Mouse (Mus musculus) gastrocnemius, postnatal 36 days (tissue): ENCODE measurements around the gene Trappc6a. TPM values are rescaled to one million over a fixed set of nuclear protein-coding genes. Genes with fewer than 3 reads are reported as not detected.
A peak's percentile ranks its signal among the peaks of the same experiment; 100 is the strongest.

ENCODE experiments used
- DNase-seq, 2 experiments: peaks; one replicate each; pipeline ENCODE4 v3.0.0; 2022
- intact Hi-C: fragments of 180-260 bp; cut with DNase I; formaldehyde crosslinking; loops from one replicate; pipeline ENCODE4 v1.15.1; 2025
- total RNA-seq, 2 experiments: library from RNA; stranded (reverse); gene quantifications; 2 replicates each; pipeline ENCODE4 v1.2.3; 2021

Gene Trappc6a
- total RNA-seq, 2 experiments from 2014 or later, result 6.4 to 8.8 TPM

DNA sequence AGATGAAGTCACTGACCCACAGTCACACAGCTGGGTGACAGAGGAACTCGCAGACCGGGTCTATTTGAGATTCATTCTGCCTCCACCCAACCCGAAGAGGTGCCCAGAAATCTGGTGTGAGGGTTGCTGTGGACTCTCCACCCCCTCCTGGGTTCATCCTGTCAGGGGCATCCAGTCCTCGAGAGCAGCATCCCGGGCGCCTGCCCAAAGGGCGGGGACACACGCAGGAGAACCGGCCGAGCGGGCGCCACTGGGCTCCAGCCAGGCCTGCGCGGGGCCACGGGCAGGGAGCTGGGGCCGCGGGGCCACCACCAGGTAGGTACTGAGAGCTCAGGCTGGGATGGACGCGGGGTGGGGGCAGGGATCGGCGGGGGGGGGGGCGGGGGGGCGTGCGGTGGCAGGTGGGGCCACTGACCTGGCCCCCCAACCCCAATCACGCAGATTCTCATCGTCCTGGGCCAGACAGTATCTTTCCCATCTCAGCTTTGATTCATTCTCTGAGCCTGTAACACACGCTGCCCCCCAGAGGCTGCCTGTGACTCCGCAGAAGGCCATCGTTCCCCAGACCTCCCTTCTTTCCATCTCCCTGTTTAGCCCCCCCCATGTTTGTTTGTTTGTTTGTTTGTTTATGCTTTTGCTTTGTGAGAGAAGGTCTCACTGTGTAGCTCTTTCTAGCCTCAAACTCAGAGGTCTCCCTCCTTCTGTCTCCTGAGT lies 9.6 kb downstream of the Trappc6a start, which contains the start of gene Nkpd1:
Gene Nkpd1 (plus strand): TSS at position 187 of the 714 bp plus-strand sequence.
- intact Hi-C loops, result loop anchor here (5.0 kb wide), 2 partner anchors 76 to 111 kb away; no protein-coding TSS in a partner anchor
- DNase-seq, result no peak

DNA sequence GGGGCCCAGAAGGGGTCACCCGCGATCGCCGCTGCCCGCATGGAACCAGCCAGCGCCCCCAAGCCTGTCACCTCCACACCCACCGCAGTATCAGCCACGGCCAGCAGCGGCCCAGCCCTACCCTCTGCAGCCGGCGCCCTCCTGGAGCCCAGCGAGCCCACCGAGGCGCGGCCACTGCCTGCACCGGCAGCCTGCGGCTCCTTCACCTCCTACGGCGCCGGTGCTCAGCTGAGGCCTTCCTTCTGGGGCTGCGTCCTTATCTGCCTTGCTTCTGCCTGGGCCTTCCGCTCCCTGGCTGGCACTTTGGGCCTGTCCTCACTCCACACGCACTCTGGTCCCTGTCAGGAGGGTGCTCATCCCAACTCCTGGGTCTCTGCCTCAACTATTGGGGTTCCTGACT lies 11.8 kb downstream of the Trappc6a start:
- intact Hi-C loops, result loop anchor here (5.0 kb wide), 1 partner anchor 52 kb away; no protein-coding TSS in a partner anchor
- no peak for DNase-seq

DNA sequence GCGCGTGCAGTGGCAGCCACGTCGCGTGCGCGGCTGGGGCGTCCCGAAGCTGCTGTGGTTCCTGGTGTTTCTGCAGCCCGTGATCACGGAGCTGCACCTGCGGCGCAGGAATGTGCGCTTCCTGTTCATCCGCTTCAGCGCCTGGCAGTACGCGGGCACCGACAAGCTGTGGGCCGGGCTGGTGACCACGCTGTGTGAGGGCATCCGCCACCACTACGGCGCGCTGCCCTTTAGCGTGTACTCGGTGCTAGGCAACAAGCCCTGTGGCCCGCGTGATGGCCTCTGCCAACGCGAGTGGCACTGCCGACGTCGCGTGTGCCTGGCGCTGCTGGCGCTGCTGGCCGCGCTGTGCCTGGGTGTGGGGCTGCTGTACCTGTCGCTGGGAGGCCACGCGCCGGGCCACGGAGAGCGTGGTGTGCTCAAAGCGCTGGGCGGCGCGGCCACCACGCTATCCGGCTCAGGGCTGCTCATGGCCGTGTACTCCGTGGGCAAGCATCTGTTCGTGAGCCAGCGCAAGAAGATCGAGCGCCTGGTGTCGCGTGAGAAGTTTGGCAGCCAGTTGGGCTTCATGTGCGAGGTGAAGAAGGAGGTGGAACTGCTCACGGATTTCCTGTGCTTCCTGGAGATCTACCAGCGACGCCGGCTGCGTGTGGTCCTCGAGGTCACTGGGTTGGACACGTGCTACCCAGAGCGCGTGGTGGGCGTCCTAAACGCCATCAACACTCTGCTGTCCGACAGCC lies 15.0 kb downstream of the Trappc6a start:
- DNase-seq, result no peak
- intact Hi-C loops, result loop anchor here (5.0 kb wide), 1 partner anchor 49 kb away; no protein-coding TSS in a partner anchor

DNA sequence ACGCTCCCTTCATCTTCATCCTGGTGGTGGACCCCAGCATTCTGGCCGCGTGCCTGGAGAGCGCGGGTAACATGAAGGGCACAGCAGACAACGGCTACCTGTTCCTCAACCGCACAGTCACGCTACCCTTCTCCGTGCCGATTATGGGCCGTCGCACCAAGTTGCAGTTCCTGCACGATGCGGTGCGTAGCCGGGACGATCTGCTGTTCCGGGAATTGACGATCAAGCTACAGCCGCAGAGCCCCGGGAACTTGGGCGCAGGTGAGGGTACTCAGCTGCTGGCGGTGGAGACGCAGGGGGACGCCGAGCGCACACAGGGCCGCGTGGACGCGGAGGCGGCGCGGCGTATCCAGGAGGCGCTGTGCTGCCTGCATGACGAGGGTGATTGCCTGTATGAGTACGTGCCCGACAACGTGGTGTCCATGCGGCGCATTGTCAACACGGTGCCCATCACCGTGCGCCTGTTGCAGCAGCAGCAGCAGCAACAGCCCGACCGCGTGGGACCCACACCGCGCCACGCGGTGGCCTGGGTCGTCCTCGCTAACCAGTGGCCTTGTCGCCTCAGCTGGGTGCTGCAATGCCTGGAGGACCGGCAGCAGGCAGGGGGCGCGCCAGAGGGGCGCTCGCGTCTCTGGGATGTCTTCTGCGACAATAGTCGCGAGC lies 15.7 kb downstream of the Trappc6a start:
- DNase-seq, result peak; percentile 29 to 40
- intact Hi-C loops, result loop anchor here (5.0 kb wide), 1 partner anchor 48 kb away; no protein-coding TSS in a partner anchor

DNA sequence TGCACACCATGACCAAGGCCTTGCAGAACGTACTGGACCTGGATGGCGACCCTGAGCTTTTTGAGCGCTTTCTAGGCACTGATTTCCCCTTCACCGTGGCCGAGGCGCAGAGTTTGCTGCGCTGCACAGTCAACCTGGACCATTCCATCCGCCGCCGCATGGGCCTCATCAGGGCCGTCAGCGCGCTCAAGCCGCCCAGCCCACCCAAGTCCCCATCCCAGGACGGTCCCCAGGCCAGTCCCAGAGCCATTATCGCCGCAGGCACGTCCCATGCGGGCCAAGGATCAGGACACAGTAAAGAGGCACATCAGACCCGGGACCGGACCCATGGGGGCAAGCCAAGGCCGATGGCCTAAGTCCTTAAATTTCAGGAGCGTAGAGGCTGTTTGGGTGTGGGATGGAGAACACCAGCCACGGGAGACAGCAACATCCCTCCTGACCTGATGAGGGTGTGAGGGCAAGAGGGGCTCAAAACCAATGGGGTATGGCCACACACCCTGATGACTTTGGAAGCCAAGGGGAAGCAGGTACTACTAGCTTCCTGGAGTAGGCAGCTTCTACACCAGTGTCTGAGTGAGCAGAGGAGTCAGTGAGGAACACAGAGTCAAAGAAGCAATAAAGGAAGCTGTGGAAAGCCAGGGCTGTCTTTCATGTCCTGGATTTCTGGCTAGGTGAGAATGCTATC lies 16.4 kb downstream of the Trappc6a start:
- intact Hi-C loops, result loop anchor here (5.0 kb wide), 1 partner anchor 48 kb away; no protein-coding TSS in a partner anchor
- no peak for DNase-seq

DNA sequence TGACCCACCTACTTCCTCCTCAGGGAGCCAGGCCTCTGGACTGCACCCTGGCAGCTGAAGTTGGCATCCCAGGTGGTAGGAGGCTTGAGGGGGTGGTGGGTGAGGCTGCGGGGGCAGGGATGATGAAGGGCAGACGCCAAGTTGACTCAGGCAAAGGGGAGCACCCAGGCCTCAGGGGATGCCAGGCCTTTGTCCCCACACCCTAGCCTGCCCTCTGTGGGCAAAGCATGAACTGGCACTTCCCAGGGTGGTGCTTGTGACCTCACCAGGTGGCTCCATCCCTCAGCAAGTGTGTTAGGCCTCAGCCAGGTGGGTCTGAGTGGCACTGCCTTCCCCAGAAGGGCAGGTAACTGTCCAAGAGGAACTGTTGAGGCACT lies 16.9 kb downstream of the Trappc6a start:
- intact Hi-C loops, result no loop called here
- DNase-seq, result no peak

DNA sequence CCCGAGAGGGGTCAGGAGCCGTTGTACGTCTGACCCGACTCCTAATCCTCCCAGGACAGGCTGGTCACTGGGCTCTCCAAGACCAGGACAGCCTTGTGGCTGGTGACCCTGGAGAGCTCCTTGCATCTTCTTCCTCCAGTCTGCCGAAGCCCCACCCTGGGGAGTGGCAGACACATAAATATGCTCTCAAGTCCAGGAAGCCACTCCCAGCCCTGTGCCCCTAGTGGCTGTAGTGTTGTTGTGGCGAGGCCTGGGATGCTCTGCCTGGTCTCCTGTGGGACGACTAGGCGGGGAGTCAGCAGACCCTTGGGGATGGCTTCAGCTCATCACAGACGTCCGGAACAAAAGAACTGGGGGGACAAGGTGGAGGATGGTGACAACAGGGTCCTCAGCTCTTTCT lies 22.9 kb downstream of the Trappc6a start:
- intact Hi-C loops, result no loop called here
- no peak for DNase-seq

DNA sequence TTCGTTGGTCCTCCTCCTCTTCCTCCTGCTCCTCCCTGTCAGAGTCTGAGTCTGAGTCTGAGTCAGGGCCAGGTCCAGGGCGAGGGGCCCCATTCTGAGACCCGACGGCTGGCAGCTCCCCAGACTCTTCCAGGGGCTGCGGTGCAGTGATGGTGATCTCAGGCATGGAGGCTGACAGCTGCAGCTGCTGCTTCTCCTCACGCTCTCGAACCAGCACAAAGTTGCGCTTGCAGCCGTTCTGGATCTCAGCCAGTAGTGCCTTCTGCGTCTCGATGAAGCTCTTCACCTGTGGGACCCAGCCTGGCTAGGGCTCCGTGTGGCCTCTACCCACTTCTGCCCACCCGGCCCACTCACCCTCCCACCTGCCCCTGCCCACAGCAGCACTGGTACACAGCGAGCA lies 24.0 kb downstream of the Trappc6a start:
- intact Hi-C loops, result no loop called here

DNA sequence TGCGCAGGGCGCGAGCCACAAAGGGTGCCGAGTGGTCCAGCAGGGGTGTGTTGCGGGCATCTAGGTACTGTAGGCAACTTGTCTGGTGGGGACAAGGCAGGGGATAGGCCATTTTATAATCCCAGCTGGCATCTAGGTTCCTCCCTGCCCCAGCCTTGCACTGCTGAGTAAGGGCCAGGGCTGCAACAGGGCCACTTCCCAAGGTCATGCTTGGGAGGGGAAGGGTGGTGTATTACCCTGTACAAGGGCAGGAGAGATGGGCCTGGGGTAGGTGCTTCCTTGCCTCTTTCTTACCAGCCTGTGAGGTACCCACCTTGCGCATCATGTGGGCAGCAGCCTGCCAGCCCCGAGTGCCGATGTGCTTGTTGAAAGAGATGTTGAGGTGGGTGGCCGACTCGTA lies 26.5 kb downstream of the Trappc6a start:
- intact Hi-C loops, result no loop called here
- no peak for DNase-seq

More for the DNA sequence above, 24.0 kb downstream of the Trappc6a start:
- no peak for DNase-seq

DNA sequence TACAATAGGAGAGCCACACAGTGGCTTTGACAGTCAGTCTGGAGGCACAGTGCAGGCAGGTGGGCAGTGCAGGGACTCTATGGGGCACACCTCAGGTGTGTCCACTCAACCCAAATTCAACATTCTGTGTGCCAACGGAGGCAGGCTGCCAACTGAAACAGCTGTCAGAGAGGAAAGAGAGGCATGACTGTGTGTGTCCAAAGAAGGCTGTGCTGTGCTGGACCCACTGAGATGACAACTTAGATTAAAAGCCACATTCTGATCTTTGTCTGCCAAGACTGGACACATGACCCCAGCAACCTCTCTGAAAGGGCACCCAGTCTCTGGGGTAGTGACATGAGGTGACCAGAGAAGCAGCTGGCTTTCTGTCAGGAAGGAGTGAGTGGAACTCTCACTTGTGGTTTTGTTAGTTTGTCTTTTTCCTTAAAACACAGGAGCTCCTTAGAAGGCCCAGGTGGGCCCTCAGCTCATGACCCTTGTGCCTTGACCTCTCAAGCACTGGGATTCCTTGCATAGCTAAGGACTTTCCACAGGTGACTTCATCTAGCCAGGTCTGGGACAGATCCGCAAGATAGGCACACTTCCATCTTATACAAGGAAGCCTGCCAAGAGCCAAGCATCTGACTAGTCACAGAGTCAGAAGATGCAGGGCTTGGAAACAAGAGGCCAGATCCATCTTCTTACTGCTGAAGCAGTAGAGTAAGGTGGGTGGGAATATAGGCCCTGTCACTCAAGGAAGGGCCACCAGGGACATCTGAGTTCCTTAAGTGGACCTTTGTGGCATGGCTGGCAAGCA lies 32.8 kb downstream of the Trappc6a start:
- no peak for DNase-seq
- intact Hi-C loops, result no loop called here

DNA sequence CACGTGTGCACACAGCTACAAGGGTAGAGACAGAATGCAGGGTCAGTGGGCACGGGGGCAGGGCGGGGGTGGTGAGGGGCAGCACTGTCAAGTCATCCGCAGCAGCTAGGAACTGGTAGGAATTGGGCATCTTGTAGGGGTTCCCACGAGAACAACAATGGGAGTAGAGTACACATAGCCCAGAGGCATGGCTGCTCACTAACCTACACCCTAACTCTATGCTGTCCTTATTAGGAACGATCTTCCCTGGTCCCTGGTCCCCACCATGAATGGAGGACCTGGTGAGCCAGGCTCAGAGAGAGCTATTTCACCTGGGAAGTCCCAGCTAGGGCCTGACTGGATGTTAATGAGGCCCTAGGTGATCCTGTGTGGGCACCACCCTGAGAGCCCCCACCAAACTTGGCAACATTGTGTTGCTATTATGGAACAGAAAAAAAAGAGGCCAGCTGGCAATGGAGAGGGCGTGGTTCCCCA lies 33.5 kb downstream of the Trappc6a start:
- intact Hi-C loops, result no loop called here
- no peak for DNase-seq

DNA sequence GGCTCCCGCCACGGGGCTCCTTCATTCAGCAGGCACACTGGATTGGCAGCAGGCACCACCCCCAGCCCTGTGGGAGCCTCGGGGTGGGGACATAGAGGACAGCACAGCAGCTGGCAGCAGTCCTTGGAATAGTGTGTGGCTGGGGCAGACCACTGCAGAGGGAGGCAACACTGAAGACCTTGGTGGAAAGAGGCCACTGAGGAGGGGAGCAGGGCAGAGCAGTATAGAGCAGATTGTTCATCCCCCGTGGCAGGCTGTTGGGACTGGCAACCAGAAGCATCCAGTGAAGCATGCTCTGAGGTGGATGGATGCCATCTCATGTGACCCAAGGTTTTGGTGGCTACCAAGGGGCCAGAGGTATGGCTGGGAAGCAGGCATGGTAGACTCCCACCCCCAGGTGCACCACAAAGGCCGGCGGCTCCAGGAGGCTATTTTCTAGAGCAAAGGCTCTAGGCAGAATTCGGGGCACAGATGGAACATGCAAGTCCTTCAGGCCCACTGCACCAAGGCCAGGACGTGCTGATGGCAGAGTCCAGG lies 34.0 kb downstream of the Trappc6a start:
- DNase-seq, result no peak
- intact Hi-C loops, result no loop called here

DNA sequence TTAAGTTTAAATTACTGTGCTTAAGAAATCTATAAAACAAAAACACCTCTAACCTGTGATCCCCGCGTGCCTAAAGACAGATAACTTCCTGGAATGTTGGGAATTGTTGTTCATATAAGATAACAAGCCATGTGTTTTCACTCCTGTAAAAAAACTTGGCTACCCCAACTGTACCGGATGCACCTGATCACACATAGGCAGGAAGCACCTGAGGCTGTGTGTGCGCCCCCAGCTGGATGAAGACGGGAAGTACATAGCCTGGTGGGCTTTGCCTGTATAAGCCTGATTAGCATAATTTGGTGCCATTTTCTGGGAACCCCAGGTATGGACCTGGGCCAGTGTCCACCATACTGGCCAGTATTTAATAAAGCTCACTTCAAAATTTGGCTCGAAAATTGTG lies 35.4 kb downstream of the Trappc6a start:
- intact Hi-C loops, result no loop called here

DNA sequence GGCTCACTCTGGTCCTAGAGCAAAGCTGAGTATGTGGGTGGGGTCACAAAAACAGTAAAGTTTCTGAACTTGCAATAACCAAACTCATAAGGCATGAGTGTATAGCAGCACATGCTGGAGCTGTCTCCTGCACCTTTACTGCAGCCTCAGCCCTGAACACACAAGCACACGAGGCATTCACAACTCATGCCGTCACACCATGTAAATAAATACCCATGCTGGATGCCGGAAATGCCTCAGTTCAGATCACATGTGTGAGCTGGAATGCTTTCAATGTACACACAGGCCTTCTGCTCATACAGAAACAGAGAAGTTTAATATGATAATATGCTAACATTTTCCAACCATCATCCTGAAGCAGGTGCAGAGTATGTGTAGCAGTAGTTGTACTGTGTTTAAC lies 37.8 kb downstream of the Trappc6a start:
- intact Hi-C loops, result no loop called here
- no peak for DNase-seq

More for the DNA sequence above, 35.4 kb downstream of the Trappc6a start:
- no peak for DNase-seq

DNA sequence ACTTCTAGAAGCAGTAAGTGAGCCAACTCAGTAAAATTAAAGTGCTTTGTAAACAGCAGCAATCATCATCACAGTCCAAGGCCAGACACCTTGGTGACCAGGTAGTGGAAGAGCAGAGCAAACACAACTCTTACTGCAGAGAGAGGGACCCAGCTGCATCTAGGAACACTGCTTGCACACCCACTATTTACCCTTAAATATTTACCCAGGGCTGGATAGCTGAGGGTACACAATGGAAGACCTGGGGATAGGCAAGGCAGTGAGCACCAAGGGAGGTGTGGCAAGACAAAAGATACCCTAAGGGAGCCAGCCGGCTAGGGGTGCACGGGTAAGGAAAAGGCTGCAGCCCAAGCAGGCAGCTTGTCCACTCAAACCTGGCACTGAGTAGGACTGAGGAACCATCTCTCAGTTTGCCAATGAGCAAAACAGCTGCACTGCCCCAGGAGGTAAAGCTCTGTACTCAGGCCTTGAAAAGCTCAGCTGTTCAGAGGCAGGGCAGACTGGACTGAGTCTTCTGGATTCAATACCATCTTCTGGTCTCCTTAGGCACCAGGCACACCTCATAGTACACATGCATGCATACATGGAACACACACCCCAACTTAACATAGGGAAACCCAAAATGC lies 39.3 kb downstream of the Trappc6a start:
- DNase-seq, result no peak
- intact Hi-C loops, result no loop called here

DNA sequence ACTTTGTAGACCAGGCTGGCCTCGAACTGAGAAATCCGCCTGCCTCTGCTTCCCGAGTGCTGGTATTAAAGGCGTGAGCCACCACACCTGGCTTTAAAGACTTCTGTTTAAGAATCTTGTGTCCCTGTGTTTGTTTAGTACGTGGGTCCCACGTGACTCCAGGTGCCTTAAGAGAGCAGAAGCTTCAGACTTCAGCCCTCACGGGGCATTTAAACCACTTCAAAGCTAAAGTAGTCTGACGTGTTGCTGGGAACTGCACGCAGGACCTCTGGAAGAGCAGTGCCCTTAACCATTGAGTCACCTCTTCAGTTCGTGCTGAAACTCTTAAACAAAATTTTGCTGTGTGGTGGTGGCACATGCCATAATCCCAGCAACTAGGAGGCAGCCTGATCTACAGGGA lies 41.2 kb downstream of the Trappc6a start:
- intact Hi-C loops, result no loop called here

DNA sequence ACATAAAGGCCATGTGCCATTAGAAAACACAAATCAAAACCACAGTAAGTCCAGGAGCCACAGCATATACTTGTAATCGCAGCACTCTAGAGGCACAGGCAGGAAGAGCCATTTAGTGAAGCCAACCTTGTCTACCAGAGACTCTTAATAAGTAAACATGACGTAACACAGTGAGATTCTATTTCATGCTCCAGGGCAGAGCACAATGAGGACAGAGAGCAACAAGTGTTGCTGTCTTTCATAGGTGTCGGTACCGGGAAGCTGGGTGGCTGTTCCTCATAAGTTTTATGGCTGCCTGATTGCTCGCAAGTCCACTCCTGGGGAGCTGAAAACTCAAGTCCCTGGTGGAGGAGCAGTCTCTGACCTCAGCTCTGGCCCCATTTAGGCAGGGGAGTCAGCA lies 43.4 kb downstream of the Trappc6a start:
- intact Hi-C loops, result no loop called here
- DNase-seq, result no peak

More for the DNA sequence above, 41.2 kb downstream of the Trappc6a start:
- DNase-seq, result no peak

DNA sequence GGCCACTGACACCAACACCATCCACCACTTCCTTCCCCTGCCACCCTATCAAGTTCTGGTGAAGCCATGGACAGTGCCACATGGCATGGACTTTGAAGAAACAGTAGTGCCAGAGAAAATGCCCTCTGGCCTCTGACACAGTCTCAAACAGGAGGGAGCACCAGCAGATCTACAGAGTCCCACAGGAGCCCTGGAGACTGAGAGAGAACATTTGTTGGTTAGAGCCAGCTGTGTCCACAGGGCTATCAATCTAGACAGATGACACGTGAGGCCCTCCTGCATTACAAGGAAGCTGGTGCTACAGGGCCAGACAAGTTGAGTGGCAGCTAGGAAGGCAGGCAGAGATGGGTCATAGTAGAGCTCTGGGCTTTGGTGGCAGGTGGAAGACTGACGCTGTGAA lies 44.2 kb downstream of the Trappc6a start:
- DNase-seq, result no peak
- intact Hi-C loops, result no loop called here

DNA sequence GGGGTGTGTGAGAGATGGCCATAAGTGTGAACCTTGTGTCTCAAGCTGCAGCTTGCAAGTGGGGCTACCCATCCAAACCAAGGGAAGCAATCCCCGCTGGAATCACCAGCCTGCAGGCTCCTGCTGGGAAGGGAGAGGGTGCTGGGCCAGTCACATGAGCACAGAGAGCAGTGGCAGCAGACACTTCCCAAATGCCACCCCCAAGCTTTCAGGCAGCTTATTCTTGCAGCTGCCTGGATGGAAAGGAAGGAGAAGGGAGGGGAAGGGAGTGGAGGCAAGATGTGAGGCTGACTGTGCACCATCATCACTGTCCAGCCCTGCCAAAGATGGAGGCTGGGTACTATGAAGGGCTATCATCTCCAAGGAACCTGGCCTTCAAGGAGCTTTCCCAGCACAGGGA lies 46.0 kb downstream of the Trappc6a start:
- no peak for DNase-seq
- intact Hi-C loops, result no loop called here
